Mouse (Mus musculus) CH12.LX (cell line): ENCODE results near the gene Btbd6. TPM values are rescaled to one million over a fixed set of nuclear protein-coding genes. Genes with fewer than 3 reads are reported as not detected.

Experiments
- DNase-seq: peaks from one replicate; pipeline ENCODE4 v3.0.0-alpha.2; 2013; ENCODE audit errors: extremely low read depth
- H3K27ac ChIP-seq: 2 replicates; pipeline ENCODE4 v1.5.1; 2012; ENCODE audit warnings: low read depth, mild to moderate bottlenecking, control low read depth, moderate library complexity; ENCODE audit not compliant: insufficient read depth
- H3K27me3 ChIP-seq: replicated peaks from 2 replicates; pipeline ENCODE3; 2012; ENCODE audit warnings: inconsistent platforms
- H3K36me3 ChIP-seq, 2 experiments: replicated peaks in 1 of 2; 2 replicates each; pipeline versions ENCODE3 to v1.6.1; 2012; ENCODE audit warnings: inconsistent platforms in 1 of 2, low read length in 1 of 2, mild to moderate bottlenecking in 1 of 2, mixed read lengths in 1 of 2, moderate library complexity in 1 of 2; ENCODE audit not compliant: control insufficient read depth in 1 of 2, insufficient read depth in 1 of 2
- H3K4me1 ChIP-seq, 2 experiments: 2 replicates each; pipeline ENCODE4 v1.6.1; 2012; ENCODE audit warnings: inconsistent platforms in 1 of 2, moderate library complexity in 1 of 2; ENCODE audit not compliant: insufficient read depth in 2 of 2, control insufficient read depth in 1 of 2
- H3K4me2 ChIP-seq: 2 replicates; pipeline ENCODE4 v1.6.1; 2012; ENCODE audit warnings: low read depth, mild to moderate bottlenecking, control low read depth; ENCODE audit not compliant: poor library complexity, insufficient read depth, severe bottlenecking
- H3K4me3 ChIP-seq, 3 experiments: fragments of 150-350 bp in 1 of 3; sonication (generic) in 1 of 3; replicated peaks in 1 of 3; 2 replicates each; pipeline versions ENCODE3 to v1.5.1; 2011 to 2012; ENCODE audit warnings: low read depth in 2 of 3, low read length in 2 of 3, mild to moderate bottlenecking in 2 of 3, moderate library complexity in 2 of 3, control low read depth in 1 of 3, improper control_type of control experiment in 1 of 3, inconsistent platforms in 1 of 3, mixed read lengths in 1 of 3; ENCODE audit not compliant: poor library complexity in 1 of 3
- H3K79me2 ChIP-seq: replicated peaks from 2 replicates; pipeline ENCODE4 v1.6.1; 2012; ENCODE audit warnings: mild to moderate bottlenecking, moderate library complexity; ENCODE audit not compliant: control insufficient read depth, poor library complexity, insufficient read depth, severe bottlenecking; ENCODE audit errors: extremely low read depth
- H3K9ac ChIP-seq: 2 replicates; pipeline ENCODE4 v1.6.1; 2012; ENCODE audit warnings: low read depth, mild to moderate bottlenecking, control low read depth, moderate library complexity; ENCODE audit not compliant: insufficient read depth
- H3K9me3 ChIP-seq: replicated peaks from 2 replicates; pipeline ENCODE3; 2012; ENCODE audit warnings: low read length, inconsistent platforms, mixed read lengths
- BHLHE40 ChIP-seq: IDR thresholded peaks from 2 replicates; pipeline ENCODE4 v1.6.1; 2011; ENCODE audit warnings: mild to moderate bottlenecking, low read depth, low read length, improper control_type of control experiment
- CHD1 ChIP-seq: IDR thresholded peaks from 2 replicates; pipeline ENCODE4 v1.6.1; 2012; ENCODE audit warnings: low read depth, low read length, improper control_type of control experiment, inconsistent platforms
- EP300 ChIP-seq: IDR thresholded peaks from 2 replicates; pipeline ENCODE4 v1.6.1; 2011; ENCODE audit warnings: low read length, improper control_type of control experiment
- ETS1 ChIP-seq: conservative IDR thresholded peaks from 2 replicates; pipeline ENCODE4 v1.6.1; 2012; ENCODE audit warnings: low read depth, mild to moderate bottlenecking, inconsistent platforms, low read length, improper control_type of control experiment, moderate library complexity
- HCFC1 ChIP-seq: IDR thresholded peaks from 2 replicates; pipeline ENCODE4 v1.6.1; 2012; ENCODE audit warnings: low read depth, mild to moderate bottlenecking, inconsistent platforms, low read length, improper control_type of control experiment
- IRF4 ChIP-seq: IDR thresholded peaks from 2 replicates; pipeline ENCODE4 v1.6.1; 2014; ENCODE audit warnings: low read depth, mild to moderate bottlenecking, inconsistent platforms, low read length, improper control_type of control experiment
- KAT2A ChIP-seq: IDR thresholded peaks from 2 replicates; pipeline ENCODE4 v1.6.1; 2012; ENCODE audit warnings: low read length, improper control_type of control experiment, inconsistent platforms; ENCODE audit not compliant: insufficient replicate concordance
- MAFK ChIP-seq: IDR thresholded peaks from 2 replicates; pipeline ENCODE4 v1.6.1; 2011; ENCODE audit warnings: low read length, improper control_type of control experiment; ENCODE audit not compliant: insufficient replicate concordance
- MYC ChIP-seq: IDR thresholded peaks from 2 replicates; pipeline ENCODE4 v1.6.1; 2011; ENCODE audit warnings: low read depth, mild to moderate bottlenecking, improper control_type of control experiment, low read length
- POLR2A ChIP-seq: IDR thresholded peaks from 2 replicates; pipeline ENCODE4 v1.6.1; 2011; ENCODE audit warnings: low read depth, mild to moderate bottlenecking, improper control_type of control experiment, low read length
- RAD21 ChIP-seq: IDR thresholded peaks from 2 replicates; pipeline ENCODE4 v1.6.1; 2011; ENCODE audit warnings: low read depth, mild to moderate bottlenecking, low read length, improper control_type of control experiment, moderate library complexity
- SIN3A ChIP-seq: IDR thresholded peaks from 2 replicates; pipeline ENCODE4 v1.6.1; 2012; ENCODE audit warnings: low read length, improper control_type of control experiment, inconsistent platforms
- SMC3 ChIP-seq: IDR thresholded peaks from 2 replicates; pipeline ENCODE4 v1.6.1; 2011; ENCODE audit warnings: low read depth, low read length, improper control_type of control experiment
- TCF12 ChIP-seq: IDR thresholded peaks from 2 replicates; pipeline ENCODE4 v1.6.1; 2014; ENCODE audit warnings: low read depth, mild to moderate bottlenecking, inconsistent platforms, low read length, improper control_type of control experiment
- USF1 ChIP-seq: IDR thresholded peaks from 2 replicates; pipeline ENCODE4 v1.6.1; 2014; ENCODE audit warnings: low read depth, mild to moderate bottlenecking, inconsistent platforms, low read length, improper control_type of control experiment
- USF2 ChIP-seq: conservative IDR thresholded peaks from 2 replicates; pipeline ENCODE4 v1.6.1; 2011; ENCODE audit warnings: low read depth, low read length, improper control_type of control experiment
- ZC3H11A ChIP-seq: IDR thresholded peaks from 2 replicates; pipeline ENCODE4 v1.6.1; 2012; ENCODE audit warnings: low read depth, mild to moderate bottlenecking, inconsistent platforms, low read length, improper control_type of control experiment
- dilution Hi-C: fragments of 300-500 bp; cut with MboI; formaldehyde crosslinking; loops from 2 replicates; pipeline ENCODE4 v1.14.3; 2020; ENCODE audit warnings: low sequenced_read_pairs; ENCODE audit not compliant: extremely low pct_unique_long_range_greater_than_20kb, extremely low pct_ligation_motif_present
- in situ Hi-C: fragments of 300-500 bp; cut with MboI; formaldehyde crosslinking; loops from 3 replicates; pipeline ENCODE4 v1.14.3; 2019; ENCODE audit warnings: low sequenced_read_pairs, low pct_ligation_motif_present, low pct_unique_long_range_greater_than_20kb, mixed read lengths
- polyA plus RNA-seq: library from polyadenylated mRNA; unstranded; fragments of >175 nt; gene quantifications from 2 replicates; pipeline ENCODE4 v1.2.1, GENCODE M21; 2012; ENCODE audit warnings: low read depth; ENCODE audit not compliant: insufficient read length
- total RNA-seq, 2 experiments: library from RNA; depleted of rRNA; stranded (reverse); fragments of 300-350 nt in 1 of 2; fragments of >200 nt in 1 of 2; gene quantifications; 2 replicates each; pipeline ENCODE4 v1.2.3; 2012 to 2014

Gene Btbd6
- total and polyA plus RNA-seq, 3 experiments = 5.6 to 11.9 (median 9.9) TPM

- no peak overlapping the region for H3K4me2 ChIP-seq
- H3K79me2 ChIP-seq = no peaks in the 10 kb centered on the region; the same call in 1 of the 2 replicates
- H3K9me3 ChIP-seq = peaks cover under 1% of the 10 kb centered on the region
- no peak for TF ChIP-seq CHD1
- TF ChIP-seq ZC3H11A = no peak
- TF ChIP-seq EP300 = no peak
- TF ChIP-seq IRF4 = no peak
- no peak for TF ChIP-seq HCFC1
- TF ChIP-seq RAD21 = no peak
- TF ChIP-seq TCF12 = no peak
- no peak for TF ChIP-seq POLR2A
- TF ChIP-seq MYC = no peak
- in situ Hi-C loops (no loop called here), dilution Hi-C loops (no loop called here)
- H3K36me3 ChIP-seq = peaks cover 0 to 25% of the 10 kb centered on the region in 2 experiments
- peaks cover 26 to 40% of the 10 kb centered on the region in 2 experiments for H3K4me1 ChIP-seq
- H3K27ac ChIP-seq = no peak overlapping the region
- no peak overlapping the region for H3K4me3 ChIP-seq
- no peak for DNase-seq
- H3K27me3 ChIP-seq = no peaks in the 10 kb centered on the region
- no peak overlapping the region for H3K9ac ChIP-seq
Observed at GRCm38 (mm10) chr12:113021488-113021887, 45.2 kb downstream of the Btbd6 start.

GRCm38 (mm10) chr12:113023082-113023481, 46.8 kb downstream of the Btbd6 start:
- DNase-seq = peak; percentile 78
- H3K9me3 ChIP-seq = peaks cover 4% of the 10 kb centered on the region
- dilution Hi-C loops = no loop called here

GRCm38 (mm10) chr12:113026557-113026956, 50.3 kb downstream of the Btbd6 start:
- H3K36me3 ChIP-seq = peaks cover 0 to 23% of the 10 kb centered on the region in 2 experiments
- H3K27me3 ChIP-seq = no peaks in the 10 kb centered on the region
- dilution Hi-C loops (no loop called here), in situ Hi-C loops (no loop called here)
- TF ChIP-seq ETS1 = peak; percentile 48; the same call in 1 of the 2 replicates
- no peak for TF ChIP-seq MAFK
- H3K4me2 ChIP-seq = no peak overlapping the region
- H3K79me2 ChIP-seq = no peaks in the 10 kb centered on the region
- DNase-seq = no peak
- peaks cover 4% of the 10 kb centered on the region for H3K9me3 ChIP-seq
- H3K27ac ChIP-seq = no peak overlapping the region
- H3K4me1 ChIP-seq = peaks cover 27 to 55% of the 10 kb centered on the region in 2 experiments
- H3K4me3 ChIP-seq = no peak overlapping the region
- H3K9ac ChIP-seq = no peak overlapping the region

More at GRCm38 (mm10) chr12:113023082-113023481, 46.8 kb downstream of the Btbd6 start:
- Histone ChIP-seq H3K79me2 (no peaks in the 10 kb centered on the region; the same call in 1 of the 2 replicates), H3K4me1 (peaks cover 17 to 27% of the 10 kb centered on the region in 2 experiments), H3K9ac (no peak overlapping the region), H3K27ac (no peak overlapping the region), H3K4me2 (0 out of 2 replicates have a peak overlapping the region, but pooled peaks have one; percentile 19), H3K27me3 (no peaks in the 10 kb centered on the region), H3K4me3 (no peak overlapping the region), H3K36me3 (peaks cover 0 to 28% of the 10 kb centered on the region in 2 experiments)
- in situ Hi-C loops = no loop called here
- TF ChIP-seq MAFK (0 out of 2 replicates have a peak, but pooled peaks have one; percentile 12), IRF4 (0 out of 2 replicates have a peak, but pooled peaks have one; percentile 19), BHLHE40 (peak; percentile 72), SIN3A (peak; percentile 85; the same call in 1 of the 2 replicates), ZC3H11A (no peak), SMC3 (no peak), KAT2A (0 out of 2 replicates have a peak, but pooled peaks have one; percentile 10), USF2 (0 out of 2 replicates have a peak, but pooled peaks have one; percentile 11), EP300 (peak; percentile 65), USF1 (no peak), ETS1 (peak; percentile 91)
